In the genomic region with DNA sequence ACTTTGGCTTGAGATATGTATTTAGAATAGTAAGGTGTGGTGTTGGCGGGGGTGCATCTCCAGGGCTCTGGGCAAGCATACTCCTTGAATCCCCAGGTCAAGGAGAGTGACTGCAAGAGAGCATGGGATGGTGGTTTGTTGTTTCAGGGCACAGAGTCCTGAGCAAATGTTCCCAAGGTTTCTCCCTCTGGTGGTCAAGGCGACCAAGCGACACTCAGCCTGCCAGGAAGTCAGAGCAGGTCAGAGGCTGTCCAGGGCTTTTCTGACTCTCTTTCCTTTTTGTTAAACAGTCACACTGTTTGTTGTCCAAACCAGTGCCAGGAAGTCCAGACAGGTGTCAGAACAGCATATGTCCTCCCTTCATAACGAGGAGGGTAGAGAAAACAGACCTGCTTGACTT, we compare ENCODE assay signal across 11 mouse cellular contexts. TPM values are rescaled to one million over a fixed set of nuclear protein-coding genes. Genes with fewer than 3 reads are reported as not detected.
A peak's percentile ranks its signal among the peaks of the same experiment; 100 is the strongest.
DNase-seq lines count a peak whose midpoint lies in the region; ATAC-seq and TF ChIP-seq lines count a peak whose summit lies in the region.
"Had no signal": no experiment of that assay in that cellular context is flagged by ENCODE, and none has a peak within 500 bp of the region (broad histone marks: within the 10 kb centered on the region; RNA-seq: fewer than 3 reads in every experiment).

A gene (minus strand): TSS at position 145 of the 400 bp plus-strand sequence.

- WGBS in heart, embryonic 10.5 days: 36% methylated on average over 4 of the region's 4 CpGs
- WGBS in hindbrain, embryonic 16.5 days: 71% methylated on average over 4 of the region's 4 CpGs

- H3K9me3 ChIP-seq in heart, embryonic 10.5 days: no peaks in the 10 kb centered on the region
- H3K9me3 ChIP-seq in E14TG2a.4 (ENCODE audit: low read length): no peaks in the 10 kb centered on the region
- H3K9me3 ChIP-seq in hindbrain, embryonic 16.5 days (ENCODE audit: control insufficient read depth, low read length): no peaks in the 10 kb centered on the region
- H3K9me3 ChIP-seq: embryonic facial prominence, embryonic 15.5 days; neural tube, embryonic 13.5 days had no signal

- intact Hi-C loops in heart, postnatal 36 days (cut with DNase I): no loop called here

- H3K27me3 ChIP-seq in heart, embryonic 10.5 days (ENCODE audit: insufficient read depth, poor library complexity, severe bottlenecking): no peaks in the 10 kb centered on the region
- H3K27me3 ChIP-seq in E14TG2a.4 (ENCODE audit: insufficient read depth, low read length): peaks cover 13% of the 10 kb centered on the region
- H3K27me3 ChIP-seq in hindbrain, embryonic 16.5 days (replicated peaks; ENCODE audit: control insufficient read depth, insufficient read depth, low read length): no peaks in the 10 kb centered on the region
- H3K27me3 ChIP-seq: embryonic facial prominence, embryonic 15.5 days; neural tube, embryonic 13.5 days had no signal

- no peak within 1 kb of the TSS for H3K9ac ChIP-seq in hindbrain, embryonic 16.5 days (ENCODE audit: low read depth, low read length)
- H3K9ac ChIP-seq: embryonic facial prominence, embryonic 15.5 days; neural tube, embryonic 13.5 days had no signal

- no peak within 1 kb of the TSS for H3K4me3 ChIP-seq in heart, embryonic 10.5 days
- peak within 1 kb of the TSS; percentile 46 for H3K4me3 ChIP-seq in E14TG2a.4 (replicated peaks; ENCODE audit: low read length)
- no peak within 1 kb of the TSS for H3K4me3 ChIP-seq in hindbrain, embryonic 16.5 days (ENCODE audit: low read length)
- H3K4me3 ChIP-seq: embryonic facial prominence, embryonic 15.5 days; neural tube, embryonic 13.5 days had no signal

- no peak for ATAC-seq in hindbrain, embryonic 16.5 days
- no peak for ATAC-seq in erythroblast, adult 5-6 weeks (replicated peaks; ENCODE audit: low FRiP score, poor library complexity, severe bottlenecking)

- no peak within 1 kb of the TSS for H3K27ac ChIP-seq in heart, embryonic 10.5 days
- no peak within 1 kb of the TSS for H3K27ac ChIP-seq in hindbrain, embryonic 16.5 days (ENCODE audit: low read depth, low read length)
- H3K27ac ChIP-seq: embryonic facial prominence, embryonic 15.5 days; neural tube, embryonic 13.5 days had no signal

- peaks cover 3% of the 10 kb centered on the region; the same call in 1 of the 2 replicates for H3K4me1 ChIP-seq in heart, embryonic 10.5 days
- H3K4me1 ChIP-seq in E14TG2a.4 (replicated peaks; ENCODE audit: low read depth, low read length): peaks cover 11% of the 10 kb centered on the region
- H3K4me1 ChIP-seq in hindbrain, embryonic 16.5 days (ENCODE audit: control insufficient read depth, insufficient read depth, low read depth, low read length): no peaks in the 10 kb centered on the region
- H3K4me1 ChIP-seq: neural tube, embryonic 13.5 days had no signal

- no peak; the same call in 1 of the 2 replicates for TF ChIP-seq CTCF in E14TG2a.4 (conservative IDR thresholded peaks at IDR 0.05; ENCODE audit: low read length)

- no peaks in the 10 kb centered on the region for H3K36me3 ChIP-seq in heart, embryonic 10.5 days
- H3K36me3 ChIP-seq in E14TG2a.4 (ENCODE audit: insufficient read depth, low read length): no peaks in the 10 kb centered on the region
- no peaks in the 10 kb centered on the region for H3K36me3 ChIP-seq in hindbrain, embryonic 16.5 days (ENCODE audit: control insufficient read depth, insufficient read depth, low read length)
- H3K36me3 ChIP-seq: embryonic facial prominence, embryonic 15.5 days; neural tube, embryonic 13.5 days had no signal

- no peak within 1 kb of the TSS for H3K4me2 ChIP-seq in hindbrain, embryonic 16.5 days (ENCODE audit: low read length)
- H3K4me2 ChIP-seq: embryonic facial prominence, embryonic 15.5 days; neural tube, embryonic 13.5 days had no signal

- peak; percentile 67 for DNase-seq in heart, embryonic 10.5 days (ENCODE audit: low spot score)
- DNase-seq in heart, postnatal 36 days: no peak
- peak; percentile 56 for DNase-seq in ZHBTc4 (ENCODE audit: low read depth, low spot score)
- peak; percentile 38 for DNase-seq in heart, postnatal 4 days
- no peak for DNase-seq in spleen, postnatal 36 days (ENCODE audit: low spot score in 2 of 2)

RNA-seq across cellular contexts. Expression of the gene that starts here (rescaled TPM):
- polyA plus RNA-seq in heart, embryonic 10.5 days (2016; fragmentation: Nextera tagmentation; extraction: Ambion mirVana): 0.15 TPM in 1 of 2 replicates, not detected in the other
- total RNA-seq in heart, postnatal 36 days (2021): not detected
- total RNA-seq in heart, postnatal 4 days (2021): not detected
- 0.11 and 0.19 TPM in 2 replicates for polyA plus RNA-seq in hindbrain, embryonic 16.5 days (2015; fragmentation: Nextera tagmentation; extraction: Ambion mirVana)
- not detected in 2 replicates for total RNA-seq in erythroblast, adult 5-6 weeks (2015; ENCODE audit: low replicate concordance)
- not detected in 2 replicates for total RNA-seq in erythroblast, adult 5-6 weeks (2017; ENCODE audit: low replicate concordance)
- polyA plus RNA-seq: liver, embryonic 16.5 days; neural tube, embryonic 13.5 days had no signal

Comparison
In these comparisons a context has a peak if more than half of its experiments do, and no peak if none do; other contexts are left out.
1. Peak in DNase-seq in heart, embryonic 10.5 days; RNA of the gene not detected or under 1 TPM.
2. Peak in DNase-seq in heart, postnatal 4 days; RNA of the gene not detected or under 1 TPM.